Mouse (Mus musculus): ENCODE results near the gene Pten.
"Not testable (repeated sequence)": the region's sequence is repeated elsewhere in the genome, so short reads cannot be mapped to it uniquely, and the experiment has no call there.

The Pten gene

GRCm38 (mm10) chr19:32807610-32808009 lies 50.3 kb downstream of the Pten start:
- no peak for DNase-seq (ENCODE audit: low read depth, low spot score)

- no peak for DNase-seq (ENCODE audit: low read depth, low spot score)
Measured at GRCm38 (mm10) chr19:32808690-32809089, 51.4 kb downstream of the Pten start.

- DNase-seq (ENCODE audit: low read depth, low spot score): no peak
Measured at GRCm38 (mm10) chr19:32809117-32809516, 51.8 kb downstream of the Pten start.

GRCm38 (mm10) chr19:32818759-32819158 lies 61.5 kb downstream of the Pten start:
- DNase-seq (ENCODE audit: low read depth, low spot score): no peak

GRCm38 (mm10) chr19:32822959-32823358 lies 65.7 kb downstream of the Pten start:
- not testable (repeated sequence) for DNase-seq (ENCODE audit: low read depth, low spot score)

- DNase-seq (ENCODE audit: low read depth, low spot score): no peak
Measured at GRCm38 (mm10) chr19:32826616-32827015, 69.3 kb downstream of the Pten start.

- no peak for DNase-seq (ENCODE audit: low read depth, low spot score)
Measured at GRCm38 (mm10) chr19:32829871-32830270, 72.6 kb downstream of the Pten start.

- DNase-seq (ENCODE audit: low read depth, low spot score): no peak
Measured at GRCm38 (mm10) chr19:32831286-32831685, 74.0 kb downstream of the Pten start.

- DNase-seq (ENCODE audit: low read depth, low spot score): no peak
Measured at GRCm38 (mm10) chr19:32840491-32840890, 83.2 kb downstream of the Pten start.

GRCm38 (mm10) chr19:32844486-32844885 lies 87.2 kb downstream of the Pten start:
- DNase-seq (ENCODE audit: low read depth, low spot score): no peak

- no peak for DNase-seq (ENCODE audit: low read depth, low spot score)
Measured at GRCm38 (mm10) chr19:32848041-32848440, 90.7 kb downstream of the Pten start.

GRCm38 (mm10) chr19:32852306-32852705 lies 95.0 kb downstream of the Pten start:
- DNase-seq (ENCODE audit: low read depth, low spot score): no peak

- DNase-seq (ENCODE audit: low read depth, low spot score): peak; percentile 27
Measured at GRCm38 (mm10) chr19:32861675-32862575, 104.6 kb downstream of the Pten start.

- DNase-seq (ENCODE audit: low read depth, low spot score): no peak
Measured at GRCm38 (mm10) chr19:32866765-32867164, 109.5 kb downstream of the Pten start.

- DNase-seq (ENCODE audit: low read depth, low spot score): no peak
Measured at GRCm38 (mm10) chr19:32867181-32867897, 110.0 kb downstream of the Pten start.

GRCm38 (mm10) chr19:32868560-32868959 lies 111.3 kb downstream of the Pten start:
- DNase-seq (ENCODE audit: low read depth, low spot score): no peak

- DNase-seq (ENCODE audit: low read depth, low spot score): no peak
Measured at GRCm38 (mm10) chr19:32869053-32869680, 111.9 kb downstream of the Pten start.

GRCm38 (mm10) chr19:32873904-32874637 lies 116.8 kb downstream of the Pten start:
- DNase-seq (ENCODE audit: low read depth, low spot score): no peak

All from mesoderm, embryonic 11.5 days (tissue).